7 mouse cellular contexts compared by ENCODE assay signal in genomic region chr17:90999667-91000154, GRCm38 (mm10).
DNase-seq lines count a peak whose midpoint lies in the region; ATAC-seq lines count a peak whose summit lies in the region.

No protein-coding gene starts in this region.

- peak; percentile 47 for ATAC-seq in granulocyte monocyte progenitor cell, adult 5-6 weeks (replicated peaks; ENCODE audit: poor library complexity, severe bottlenecking)
- peak; percentile 29 for ATAC-seq in megakaryocyte, adult 5-6 weeks (ENCODE audit: poor library complexity, severe bottlenecking)
- ATAC-seq in activated CD4-positive, CD25-positive, alpha-beta regulatory T cell, adult 4 months = no peak

- peak; percentile 50 for DNase-seq in layer of hippocampus, adult 11-12 months (ENCODE audit: low spot score)
- no peak for DNase-seq in layer of hippocampus, postnatal 25 days (ENCODE audit: extremely low spot score in 1 of 2, low spot score in 1 of 2)
- peak; percentile 92 for DNase-seq in cerebellum, adult 9-10 months
- no peak for DNase-seq in Muller cell, postnatal 12 days (ENCODE audit: inconsistent ontology term)

Comparison
In these comparisons a context has a peak if more than half of its experiments do, and no peak if none do; other contexts are left out.
1. DNase-seq: peak in layer of hippocampus, adult 11-12 months (single experiment) and cerebellum, adult 9-10 months (single experiment); none in layer of hippocampus, postnatal 25 days (0 of 2) and Muller cell, postnatal 12 days (single experiment).